Mouse (Mus musculus): Measurements from ENCODE around the gene C530008M17Rik. TPM values are rescaled to one million over a fixed set of nuclear protein-coding genes. Genes with fewer than 3 reads are reported as not detected.

The C530008M17Rik gene
- polyA plus RNA-seq, 1 experiment from 2014 or later: 44.6 TPM

- peak; percentile 66 for ATAC-seq
Measured at GRCm38 (mm10) chr5:76837018-76837417, 180.7 kb downstream of the C530008M17Rik start.

DNA sequence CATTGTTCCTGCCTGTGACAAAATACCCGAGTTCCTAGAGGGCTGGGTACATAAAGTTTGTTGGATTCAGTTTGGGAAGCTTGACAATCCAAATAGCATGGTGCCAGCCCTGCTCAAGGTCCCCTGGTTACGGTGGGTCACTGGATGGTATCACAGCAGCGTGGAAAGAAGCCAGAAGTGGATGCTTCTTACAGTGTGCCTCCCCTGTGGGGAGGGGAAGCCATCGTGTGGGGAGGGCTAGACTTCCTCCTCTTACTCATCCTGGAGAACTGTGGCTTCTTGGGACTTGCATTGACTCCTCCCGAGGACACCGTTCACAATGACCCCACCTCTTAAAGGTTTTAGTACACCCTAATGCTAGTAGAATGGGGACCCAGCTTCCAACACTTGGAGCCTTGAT is 183.5 kb downstream of the C530008M17Rik start:
- Histone ChIP-seq H3K4me2 (ENCODE audit: low read length) (no peak overlapping the region), H3K4me3 (ENCODE audit: low read depth, low read length) (no peak overlapping the region), H3K9me3 (replicated peaks; ENCODE audit: control insufficient read depth, low read length) (no peaks in the 10 kb centered on the region), H3K27ac (ENCODE audit: low read depth, low read length) (no peak overlapping the region), H3K4me1 (ENCODE audit: control insufficient read depth, insufficient read depth, low read length) (peaks cover 10% of the 10 kb centered on the region), H3K27me3 (replicated peaks; ENCODE audit: control insufficient read depth, insufficient read depth, low read length) (no peaks in the 10 kb centered on the region), H3K9ac (ENCODE audit: low read length) (no peak overlapping the region), H3K36me3 (ENCODE audit: control insufficient read depth, insufficient read depth, low read length) (no peaks in the 10 kb centered on the region)
- DNase-seq (ENCODE audit: low spot score): no peak
- ATAC-seq: no peak
- 82% methylated on average over 6 of the region's 6 CpGs for WGBS

More at GRCm38 (mm10) chr5:76837018-76837417, 180.7 kb downstream of the C530008M17Rik start:
- Histone ChIP-seq H3K27me3 (replicated peaks; ENCODE audit: control insufficient read depth, insufficient read depth, low read length) (no peaks in the 10 kb centered on the region), H3K9me3 (replicated peaks; ENCODE audit: control insufficient read depth, low read length) (no peaks in the 10 kb centered on the region), H3K4me1 (ENCODE audit: control insufficient read depth, insufficient read depth, low read length) (0 out of 2 replicates have a peak, but pooled peaks cover 2% of the 10 kb centered on the region), H3K36me3 (ENCODE audit: control insufficient read depth, insufficient read depth, low read length) (no peaks in the 10 kb centered on the region), H3K4me3 (ENCODE audit: low read depth, low read length) (no peak overlapping the region), H3K4me2 (ENCODE audit: low read length) (no peak overlapping the region), H3K27ac (ENCODE audit: low read depth, low read length) (no peak overlapping the region), H3K9ac (ENCODE audit: low read length) (no peak overlapping the region)
- WGBS: 50% methylated on average over 5 of the region's 5 CpGs
- peak; percentile 44 for DNase-seq (ENCODE audit: low spot score)

GRCm38 (mm10) chr5:76841859-76842258 is 185.5 kb downstream of the C530008M17Rik start:
- no peak overlapping the region for H3K27ac ChIP-seq (ENCODE audit: low read depth, low read length)
- DNase-seq (ENCODE audit: low spot score) (no peak), ATAC-seq (no peak)
- no peak overlapping the region for H3K4me2 ChIP-seq (ENCODE audit: low read length)
- H3K36me3 ChIP-seq (ENCODE audit: control insufficient read depth, insufficient read depth, low read length): no peaks in the 10 kb centered on the region
- H3K4me1 ChIP-seq (ENCODE audit: control insufficient read depth, insufficient read depth, low read length): peaks cover 15% of the 10 kb centered on the region
- 82% methylated on average over 2 of the region's 2 CpGs for WGBS
- no peak overlapping the region for H3K9ac ChIP-seq (ENCODE audit: low read length)
- H3K4me3 ChIP-seq (ENCODE audit: low read depth, low read length): no peak overlapping the region
- H3K9me3 ChIP-seq (replicated peaks; ENCODE audit: control insufficient read depth, low read length): no peaks in the 10 kb centered on the region
- H3K27me3 ChIP-seq (replicated peaks; ENCODE audit: control insufficient read depth, insufficient read depth, low read length): no peaks in the 10 kb centered on the region

DNA sequence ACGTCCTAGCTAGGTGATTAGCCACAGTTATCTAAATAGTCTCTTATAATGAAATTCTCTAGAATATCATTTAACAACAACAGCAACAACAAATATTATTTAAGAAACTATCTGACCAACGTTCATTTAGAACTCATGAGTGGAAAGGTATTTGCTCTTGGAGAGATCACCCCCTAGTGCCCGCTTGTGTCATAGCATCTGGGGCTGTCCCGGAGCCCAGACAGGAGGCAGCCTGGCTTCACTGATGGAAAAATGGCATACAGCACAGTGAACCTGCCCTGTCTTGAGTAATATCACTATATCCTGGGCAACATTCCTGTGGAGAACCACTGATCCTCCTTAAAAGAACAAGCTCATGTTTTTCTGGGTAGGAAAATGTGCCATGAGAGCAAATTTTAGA is 187.1 kb downstream of the C530008M17Rik start:
- DNase-seq (ENCODE audit: low spot score) (peak; percentile 79), ATAC-seq (peak; percentile 66)
- Histone ChIP-seq H3K36me3 (ENCODE audit: control insufficient read depth, insufficient read depth, low read length) (no peaks in the 10 kb centered on the region), H3K4me2 (ENCODE audit: low read length) (no peak overlapping the region), H3K27me3 (replicated peaks; ENCODE audit: control insufficient read depth, insufficient read depth, low read length) (no peaks in the 10 kb centered on the region), H3K9ac (ENCODE audit: low read length) (0 out of 2 replicates have a peak overlapping the region, but pooled peaks have one; percentile 21), H3K4me1 (ENCODE audit: control insufficient read depth, insufficient read depth, low read length) (peaks cover 15% of the 10 kb centered on the region), H3K4me3 (ENCODE audit: low read depth, low read length) (no peak overlapping the region), H3K9me3 (replicated peaks; ENCODE audit: control insufficient read depth, low read length) (no peaks in the 10 kb centered on the region), H3K27ac (ENCODE audit: low read depth, low read length) (no peak overlapping the region)
- WGBS: 19% methylated on average over 4 of the region's 4 CpGs

DNA sequence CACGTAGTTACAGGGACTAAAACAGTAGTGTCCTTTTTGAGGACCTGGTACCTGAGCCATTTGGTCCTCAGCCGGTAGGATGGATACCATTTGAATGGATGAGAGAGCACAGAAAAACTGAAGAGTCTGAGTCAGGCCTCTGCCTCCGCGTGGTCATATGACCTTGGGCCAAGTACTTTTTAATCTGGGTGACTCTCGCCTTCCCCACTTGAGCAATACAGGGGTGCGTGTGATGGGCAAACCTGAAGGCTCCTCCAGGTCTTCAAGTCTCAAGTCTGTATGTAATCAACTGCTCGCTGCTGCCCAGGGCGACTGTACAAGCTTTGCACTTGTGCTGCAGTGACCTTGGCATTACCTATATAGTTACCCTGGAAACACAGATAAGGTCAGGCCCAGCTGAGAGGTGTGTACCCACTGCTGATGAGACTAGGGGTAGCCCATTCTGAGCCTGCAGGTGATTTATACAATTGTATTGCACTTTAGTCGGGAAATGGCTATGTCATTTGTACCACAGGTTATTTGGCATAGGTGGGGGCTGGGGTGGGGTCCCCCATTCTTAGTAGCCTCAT is 187.6 kb downstream of the C530008M17Rik start:
- Histone ChIP-seq H3K36me3 (ENCODE audit: control insufficient read depth, insufficient read depth, low read length) (peaks cover 4% of the 10 kb centered on the region; the same call in 1 of the 2 replicates), H3K4me2 (ENCODE audit: low read length) (no peak overlapping the region), H3K4me3 (ENCODE audit: low read depth, low read length) (no peak overlapping the region), H3K9me3 (replicated peaks; ENCODE audit: control insufficient read depth, low read length) (no peaks in the 10 kb centered on the region), H3K27me3 (replicated peaks; ENCODE audit: control insufficient read depth, insufficient read depth, low read length) (no peaks in the 10 kb centered on the region), H3K4me1 (ENCODE audit: control insufficient read depth, insufficient read depth, low read length) (peaks cover 15% of the 10 kb centered on the region), H3K9ac (ENCODE audit: low read length) (0 out of 2 replicates have a peak overlapping the region, but pooled peaks have one; percentile 21), H3K27ac (ENCODE audit: low read depth, low read length) (peak overlapping the region; percentile 55; the same call in 1 of the 2 replicates)
- peak; percentile 30; the same call in 1 of the 2 replicates for ATAC-seq
- no peak for DNase-seq (ENCODE audit: low spot score)
- WGBS: 88% methylated on average over 9 of the region's 9 CpGs

- WGBS: 52% methylated on average over 14 of the region's 14 CpGs
- ATAC-seq (peak; percentile 51), DNase-seq (ENCODE audit: low spot score) (peak; percentile 61)
- peaks cover 15% of the 10 kb centered on the region for H3K4me1 ChIP-seq (ENCODE audit: control insufficient read depth, insufficient read depth, low read length)
- H3K27ac ChIP-seq (ENCODE audit: low read depth, low read length): peak overlapping the region; percentile 55; the same call in 1 of the 2 replicates
- no peaks in the 10 kb centered on the region for H3K9me3 ChIP-seq (replicated peaks; ENCODE audit: control insufficient read depth, low read length)
- H3K36me3 ChIP-seq (ENCODE audit: control insufficient read depth, insufficient read depth, low read length): peaks cover 6% of the 10 kb centered on the region; the same call in 1 of the 2 replicates
- H3K27me3 ChIP-seq (replicated peaks; ENCODE audit: control insufficient read depth, insufficient read depth, low read length): no peaks in the 10 kb centered on the region
- H3K4me2 ChIP-seq (ENCODE audit: low read length): peak overlapping the region; percentile 0; the same call in 1 of the 2 replicates
- H3K9ac ChIP-seq (ENCODE audit: low read length): peak overlapping the region; percentile 25; the same call in 1 of the 2 replicates
- no peak overlapping the region for H3K4me3 ChIP-seq (ENCODE audit: low read depth, low read length)
Measured at GRCm38 (mm10) chr5:76844618-76845186, 188.4 kb downstream of the C530008M17Rik start.

DNA sequence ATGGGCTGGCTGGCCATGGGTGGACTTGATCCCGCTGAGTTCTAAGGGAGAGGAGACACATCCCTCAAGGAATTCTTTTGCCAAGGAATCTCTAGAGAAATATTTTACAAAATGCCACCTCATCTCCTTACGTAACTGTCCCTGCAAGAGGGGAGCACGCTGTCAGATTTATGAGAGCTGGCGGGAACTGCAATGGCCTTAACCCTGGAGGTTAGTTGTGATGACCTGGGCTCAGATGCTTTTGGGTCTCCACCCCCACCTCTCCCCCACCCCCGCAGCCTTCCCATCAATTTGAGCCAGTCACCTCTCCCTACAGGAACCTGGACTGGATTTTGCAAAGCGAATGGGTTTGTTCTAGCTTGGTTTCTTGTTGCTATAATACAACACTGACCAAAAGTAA is 190.8 kb downstream of the C530008M17Rik start:
- Histone ChIP-seq H3K27me3 (replicated peaks; ENCODE audit: control insufficient read depth, insufficient read depth, low read length) (no peaks in the 10 kb centered on the region), H3K9me3 (replicated peaks; ENCODE audit: control insufficient read depth, low read length) (no peaks in the 10 kb centered on the region), H3K4me3 (ENCODE audit: low read depth, low read length) (no peak overlapping the region), H3K4me2 (ENCODE audit: low read length) (no peak overlapping the region), H3K4me1 (ENCODE audit: control insufficient read depth, insufficient read depth, low read length) (peaks cover 15% of the 10 kb centered on the region), H3K36me3 (ENCODE audit: control insufficient read depth, insufficient read depth, low read length) (peaks cover 9% of the 10 kb centered on the region; the same call in 1 of the 2 replicates), H3K27ac (ENCODE audit: low read depth, low read length) (no peak overlapping the region), H3K9ac (ENCODE audit: low read length) (no peak overlapping the region)
- DNase-seq (ENCODE audit: low spot score) (no peak), ATAC-seq (no peak)
- 95% methylated on average over 6 of the region's 6 CpGs for WGBS

DNA sequence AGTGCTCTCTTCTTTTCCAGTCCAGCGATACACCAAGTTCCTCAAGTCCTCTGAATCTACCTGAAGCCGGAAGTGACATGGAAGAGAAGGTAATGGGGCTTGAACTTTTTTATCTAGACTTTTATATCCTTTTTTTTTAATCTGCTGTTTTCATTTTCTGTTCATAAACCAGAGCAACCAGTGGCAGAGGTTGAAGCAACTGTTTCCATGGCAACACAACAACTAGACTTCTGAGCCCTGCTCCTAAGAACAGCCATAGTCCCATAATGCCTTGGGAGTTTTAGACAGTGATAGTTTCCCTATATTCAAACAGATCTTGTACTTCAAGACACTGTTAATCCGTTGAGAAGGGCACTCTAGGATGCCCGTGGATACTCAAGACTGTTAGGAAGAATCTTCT is 195.0 kb downstream of the C530008M17Rik start:
- H3K4me2 ChIP-seq (ENCODE audit: low read length): no peak overlapping the region
- no peak overlapping the region for H3K4me3 ChIP-seq (ENCODE audit: low read depth, low read length)
- ATAC-seq (no peak), DNase-seq (ENCODE audit: low spot score) (peak; percentile 49)
- H3K27me3 ChIP-seq (replicated peaks; ENCODE audit: control insufficient read depth, insufficient read depth, low read length): no peaks in the 10 kb centered on the region
- H3K4me1 ChIP-seq (ENCODE audit: control insufficient read depth, insufficient read depth, low read length): peaks cover 3% of the 10 kb centered on the region; the same call in 1 of the 2 replicates
- H3K9me3 ChIP-seq (replicated peaks; ENCODE audit: control insufficient read depth, low read length): no peaks in the 10 kb centered on the region
- no peak overlapping the region for H3K27ac ChIP-seq (ENCODE audit: low read depth, low read length)
- H3K9ac ChIP-seq (ENCODE audit: low read length): no peak overlapping the region
- H3K36me3 ChIP-seq (ENCODE audit: control insufficient read depth, insufficient read depth, low read length): peaks cover 19% of the 10 kb centered on the region
- WGBS: 80% methylated on average over 4 of the region's 4 CpGs

GRCm38 (mm10) chr5:76853549-76853948 is 197.2 kb downstream of the C530008M17Rik start:
- peak; percentile 89 for DNase-seq (ENCODE audit: low spot score)
- peaks cover 3% of the 10 kb centered on the region; the same call in 1 of the 2 replicates for H3K4me1 ChIP-seq (ENCODE audit: control insufficient read depth, insufficient read depth, low read length)
- 0 out of 2 replicates have a peak, but pooled peaks cover 7% of the 10 kb centered on the region for H3K27me3 ChIP-seq (replicated peaks; ENCODE audit: control insufficient read depth, insufficient read depth, low read length)
- WGBS: 10% methylated on average over 10 of the region's 10 CpGs
- peak; percentile 89 for ATAC-seq
- no peaks in the 10 kb centered on the region for H3K9me3 ChIP-seq (replicated peaks; ENCODE audit: control insufficient read depth, low read length)
- H3K4me2 ChIP-seq (ENCODE audit: low read length): no peak overlapping the region
- no peak overlapping the region for H3K27ac ChIP-seq (ENCODE audit: low read depth, low read length)
- H3K4me3 ChIP-seq (ENCODE audit: low read depth, low read length): no peak overlapping the region
- H3K36me3 ChIP-seq (ENCODE audit: control insufficient read depth, insufficient read depth, low read length): peaks cover 40% of the 10 kb centered on the region
- H3K9ac ChIP-seq (ENCODE audit: low read length): no peak overlapping the region

All from forebrain, embryonic 14.5 days (tissue).